Mouse (Mus musculus): ENCODE measurements around the gene Eya3. TPM values are rescaled to one million over a fixed set of nuclear protein-coding genes. Genes with fewer than 3 reads are reported as not detected.

The Eya3 gene
- polyA plus RNA-seq, 2 experiments: 11.5 to 13.5 TPM

- Histone ChIP-seq H3K4me1 (replicated peaks; ENCODE audit: control insufficient read depth in 2 of 2, insufficient read depth in 2 of 2, low read length in 1 of 2) (peaks cover 18 to 19% of the 10 kb centered on the region in 2 experiments), H3K9ac (replicated peaks) (no peak overlapping the region), H3K4me2 (ENCODE audit: low read depth) (no peak overlapping the region), H3K9me3 (ENCODE audit: control insufficient read depth, low read length) (no peaks in the 10 kb centered on the region; the same call in 1 of the 2 replicates), H3K36me3 (replicated peaks; ENCODE audit: control insufficient read depth, insufficient read depth, low read depth) (no peaks in the 10 kb centered on the region), H3K4me3 (ENCODE audit: insufficient read depth in 1 of 2, low read depth in 2 of 2, low read length in 2 of 2) (no peak overlapping the region), H3K27me3 (ENCODE audit: control insufficient read depth, insufficient read depth, low read length) (no peaks in the 10 kb centered on the region), H3K27ac (no peak overlapping the region)
- TF ChIP-seq CTCF (IDR thresholded peaks at IDR 0.05; ENCODE audit: low read depth) (peak; percentile 66), EP300 (IDR thresholded peaks at IDR 0.05; ENCODE audit: low read depth) (no peak)
- ATAC-seq (ENCODE audit: insufficient read depth): no peak
- DNase-seq (ENCODE audit: low read depth in 3 of 3, low spot score in 3 of 3): no peak
- 80% methylated on average over 4 of the region's 4 CpGs for WGBS (ENCODE audit: insufficient replicate concordance)
Observed at GRCm38 (mm10) chr4:132620134-132620533, 18.7 kb upstream of the Eya3 start.

DNA sequence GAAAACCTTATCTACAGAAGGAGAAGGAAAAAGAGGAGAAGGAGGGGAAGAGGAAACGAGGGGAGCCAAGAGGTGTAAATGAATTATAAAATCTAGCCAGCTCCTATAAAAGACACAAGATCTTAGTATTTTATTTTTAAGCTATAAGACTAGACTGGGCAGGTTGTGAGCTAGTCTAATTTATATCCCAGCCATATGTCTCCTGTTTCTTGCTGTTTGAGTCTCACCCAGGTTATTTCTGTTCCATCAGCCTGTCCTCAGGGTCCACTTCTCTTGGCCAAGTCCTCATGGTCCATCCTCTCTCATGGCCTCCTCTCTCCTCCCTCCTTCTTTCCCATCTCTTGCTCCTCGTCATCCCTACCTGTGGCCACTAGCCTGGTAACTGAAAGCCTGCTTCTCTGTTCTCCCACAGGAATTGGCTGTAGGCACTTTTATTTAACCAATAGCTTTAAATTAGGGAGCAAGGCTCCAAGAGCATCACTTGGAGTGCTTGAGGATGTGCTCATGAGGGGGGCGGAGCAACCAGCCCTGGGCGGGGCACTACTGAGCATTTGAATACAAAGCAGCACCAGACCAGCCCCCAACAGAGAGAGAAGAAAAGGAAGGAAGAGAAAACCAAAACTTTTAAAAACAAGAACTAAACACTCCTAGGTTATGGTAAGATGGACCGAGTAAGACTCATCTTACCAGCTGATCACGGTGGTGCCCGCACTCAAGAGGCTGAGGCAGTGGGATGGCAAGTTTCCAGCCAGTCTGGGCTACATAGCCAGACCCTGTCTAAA, 17.3 kb upstream of the Eya3 start:
- Histone ChIP-seq H3K27me3 (ENCODE audit: control insufficient read depth, insufficient read depth, low read length) (no peaks in the 10 kb centered on the region), H3K9ac (replicated peaks) (no peak overlapping the region), H3K9me3 (ENCODE audit: control insufficient read depth, low read length) (no peaks in the 10 kb centered on the region), H3K36me3 (replicated peaks; ENCODE audit: control insufficient read depth, insufficient read depth, low read depth) (no peaks in the 10 kb centered on the region), H3K4me3 (ENCODE audit: insufficient read depth in 1 of 2, low read depth in 2 of 2, low read length in 2 of 2) (no peak overlapping the region), H3K27ac (no peak overlapping the region; the same call in 1 of the 2 replicates), H3K4me2 (ENCODE audit: low read depth) (no peak overlapping the region), H3K4me1 (replicated peaks; ENCODE audit: control insufficient read depth in 2 of 2, insufficient read depth in 2 of 2, low read length in 1 of 2) (peaks cover 23 to 24% of the 10 kb centered on the region in 2 experiments)
- TF ChIP-seq CTCF (IDR thresholded peaks at IDR 0.05; ENCODE audit: low read depth) (no peak), EP300 (IDR thresholded peaks at IDR 0.05; ENCODE audit: low read depth) (no peak)
- DNase-seq (ENCODE audit: low read depth in 3 of 3, low spot score in 3 of 3) (no peak), ATAC-seq (ENCODE audit: insufficient read depth) (no peak)
- 60% methylated on average over 7 of the region's 7 CpGs for WGBS (ENCODE audit: insufficient replicate concordance)

- no peaks in the 10 kb centered on the region for H3K9me3 ChIP-seq (ENCODE audit: control insufficient read depth, low read length)
- TF ChIP-seq EP300 (IDR thresholded peaks at IDR 0.05; ENCODE audit: low read depth) (peak; percentile 77), CTCF (IDR thresholded peaks at IDR 0.05; ENCODE audit: low read depth) (no peak)
- peak overlapping the region; percentile 69 for H3K4me2 ChIP-seq (ENCODE audit: low read depth)
- no peaks in the 10 kb centered on the region for H3K36me3 ChIP-seq (replicated peaks; ENCODE audit: control insufficient read depth, insufficient read depth, low read depth)
- DNase-seq (ENCODE audit: low read depth in 3 of 3, low spot score in 3 of 3) (peak; percentile 89 to 91 (median 90)), ATAC-seq (ENCODE audit: insufficient read depth) (peak; percentile 97)
- WGBS (ENCODE audit: insufficient replicate concordance): 22% methylated on average over 5 of the region's 5 CpGs
- peak overlapping the region; percentile 43 for H3K9ac ChIP-seq (replicated peaks)
- H3K4me1 ChIP-seq (replicated peaks; ENCODE audit: control insufficient read depth in 2 of 2, insufficient read depth in 2 of 2, low read length in 1 of 2): peaks cover 24% of the 10 kb centered on the region in 2 experiments
- peak overlapping the region; percentile 95 for H3K27ac ChIP-seq
- 0 out of 4 replicates have a peak overlapping the region, but pooled peaks of 1 of the 2 experiments have one; percentile 7 for H3K4me3 ChIP-seq (ENCODE audit: insufficient read depth in 1 of 2, low read depth in 2 of 2, low read length in 2 of 2)
- no peaks in the 10 kb centered on the region for H3K27me3 ChIP-seq (ENCODE audit: control insufficient read depth, insufficient read depth, low read length)
Observed at GRCm38 (mm10) chr4:132624034-132624657, 14.6 kb upstream of the Eya3 start.

GRCm38 (mm10) chr4:132628830-132629229, 10.0 kb upstream of the Eya3 start:
- Histone ChIP-seq H3K4me1 (replicated peaks; ENCODE audit: control insufficient read depth in 2 of 2, insufficient read depth in 2 of 2, low read length in 1 of 2) (peaks cover 19 to 22% of the 10 kb centered on the region in 2 experiments), H3K36me3 (replicated peaks; ENCODE audit: control insufficient read depth, insufficient read depth, low read depth) (no peaks in the 10 kb centered on the region), H3K9ac (replicated peaks) (no peak overlapping the region), H3K9me3 (ENCODE audit: control insufficient read depth, low read length) (no peaks in the 10 kb centered on the region), H3K4me2 (ENCODE audit: low read depth) (no peak overlapping the region), H3K27me3 (ENCODE audit: control insufficient read depth, insufficient read depth, low read length) (no peaks in the 10 kb centered on the region), H3K4me3 (ENCODE audit: insufficient read depth in 1 of 2, low read depth in 2 of 2, low read length in 2 of 2) (no peak overlapping the region), H3K27ac (no peak overlapping the region)
- TF ChIP-seq CTCF (IDR thresholded peaks at IDR 0.05; ENCODE audit: low read depth) (peak; percentile 89), EP300 (IDR thresholded peaks at IDR 0.05; ENCODE audit: low read depth) (no peak)
- ATAC-seq (ENCODE audit: insufficient read depth) (no peak), DNase-seq (ENCODE audit: low read depth in 3 of 3, low spot score in 3 of 3) (peak; percentile 52 to 58 (median 54))
- 8% methylated on average over 2 of the region's 2 CpGs for WGBS (ENCODE audit: insufficient replicate concordance)

DNA sequence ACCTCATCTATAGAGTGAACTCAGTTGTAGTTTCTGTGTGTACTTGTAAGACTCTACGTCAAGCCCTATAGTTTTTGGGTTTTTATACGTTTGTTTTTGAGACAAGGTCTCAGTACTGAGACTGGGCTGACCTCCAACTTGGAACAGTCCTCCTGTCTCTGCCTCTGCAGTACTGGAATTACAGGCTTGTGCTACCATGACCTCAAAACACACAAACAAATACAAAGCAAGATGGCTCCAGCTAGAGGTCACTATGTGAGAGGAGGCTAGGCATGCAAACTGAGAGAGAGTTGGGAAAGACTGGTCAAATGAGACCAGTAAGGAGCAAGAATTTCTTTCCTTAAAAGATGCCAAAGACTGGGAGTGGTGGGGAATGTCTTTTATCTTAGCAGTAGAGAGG, 2.8 kb upstream of the Eya3 start:
- TF ChIP-seq EP300 (IDR thresholded peaks at IDR 0.05; ENCODE audit: low read depth) (no peak), CTCF (IDR thresholded peaks at IDR 0.05; ENCODE audit: low read depth) (no peak)
- no peak for DNase-seq (ENCODE audit: low read depth in 3 of 3, low spot score in 3 of 3)
- Histone ChIP-seq H3K4me1 (replicated peaks; ENCODE audit: control insufficient read depth in 2 of 2, insufficient read depth in 2 of 2, low read length in 1 of 2) (peaks cover 4 to 8% of the 10 kb centered on the region in 2 experiments; a peak in 3 of 4 replicates), H3K4me2 (ENCODE audit: low read depth) (no peak overlapping the region), H3K27ac (no peak overlapping the region), H3K4me3 (ENCODE audit: insufficient read depth in 1 of 2, low read depth in 2 of 2, low read length in 2 of 2) (no peak overlapping the region), H3K9me3 (ENCODE audit: control insufficient read depth, low read length) (no peaks in the 10 kb centered on the region), H3K27me3 (ENCODE audit: control insufficient read depth, insufficient read depth, low read length) (no peaks in the 10 kb centered on the region), H3K9ac (replicated peaks) (no peak overlapping the region), H3K36me3 (replicated peaks; ENCODE audit: control insufficient read depth, insufficient read depth, low read depth) (no peaks in the 10 kb centered on the region)
- ATAC-seq (ENCODE audit: insufficient read depth): no peak
- WGBS (ENCODE audit: insufficient replicate concordance): 74% methylated on average over 2 of the region's 2 CpGs

All from liver, embryonic 14.5 days (tissue).